Mouse (Mus musculus) spleen, postnatal 4 days (tissue): ENCODE results near the gene Tgfbr3.
"Not testable (repeated sequence)": the region's sequence is repeated elsewhere in the genome, so short reads cannot be mapped to it uniquely, and the experiment has no call there.

Experiments used
- DNase-seq, 2 experiments: peaks; one replicate each; pipeline ENCODE4 v3.0.0; 2022; ENCODE audit warnings: low spot score in 2 of 2

Tgfbr3 gene

DNA sequence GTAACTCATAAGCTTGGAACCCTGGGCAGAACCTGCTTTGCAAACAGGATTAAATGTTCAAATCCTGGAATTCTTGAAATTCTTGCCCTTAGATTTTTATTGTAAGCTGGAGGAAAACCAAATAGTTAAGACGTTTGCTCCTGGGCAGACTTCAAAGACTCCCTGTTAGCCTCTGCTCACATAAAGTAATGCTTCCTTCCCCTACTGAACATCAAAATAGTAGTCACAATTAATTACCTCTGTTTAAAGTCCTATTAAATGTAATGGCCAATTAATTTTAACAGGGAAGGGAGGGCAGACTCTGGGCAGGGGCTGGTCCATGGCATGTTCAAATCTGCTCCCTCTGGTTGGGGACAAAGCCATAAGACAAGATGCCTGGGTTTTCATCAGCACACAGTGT is 49.2 kb downstream of the Tgfbr3 start:
- DNase-seq, result no peak

DNA sequence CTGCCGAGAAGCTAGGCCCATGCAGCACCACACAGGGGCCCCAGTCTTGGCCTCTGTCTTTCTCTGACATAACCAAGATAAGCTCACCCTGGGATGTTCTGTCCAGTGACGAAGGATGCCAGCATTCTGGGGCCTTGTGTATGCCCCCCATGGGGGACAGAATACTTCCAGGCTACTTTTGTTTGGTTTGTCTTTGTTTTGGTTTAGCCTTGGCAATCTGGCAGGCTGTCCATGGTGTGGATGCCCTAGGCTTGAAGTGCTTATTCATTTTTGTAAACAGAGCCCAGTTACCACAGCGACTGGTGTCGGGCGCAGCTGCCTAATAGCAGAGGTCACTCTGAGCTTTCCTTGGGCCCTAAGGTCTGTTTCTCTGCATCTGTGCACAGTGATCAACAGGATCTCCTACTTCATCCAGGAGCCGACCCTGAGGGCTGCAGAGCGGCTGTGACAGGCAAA is 51.4 kb downstream of the Tgfbr3 start:
- no peak for DNase-seq

DNA sequence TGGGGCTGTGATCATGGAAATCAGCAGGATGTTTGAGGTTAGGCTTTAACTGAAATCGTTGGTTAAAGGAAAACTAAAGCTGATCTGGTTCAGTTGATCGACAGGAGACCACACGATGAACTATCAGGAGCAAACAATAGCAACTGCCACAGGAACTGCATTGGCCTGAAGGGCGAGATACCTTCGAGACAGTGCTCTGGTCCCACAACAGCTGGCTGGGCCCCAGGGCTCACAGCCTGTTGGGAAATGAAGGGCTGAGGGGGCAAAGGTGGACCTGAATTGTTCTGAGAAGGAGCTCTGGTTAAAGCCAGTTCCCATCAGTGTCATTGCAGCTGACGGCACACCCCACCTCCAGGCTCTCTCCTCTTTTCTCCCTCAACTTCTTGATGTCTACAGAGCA is 52.5 kb downstream of the Tgfbr3 start:
- DNase-seq, result no peak

GRCm38 (mm10) chr5:107236039-107236438 is 53.4 kb downstream of the Tgfbr3 start:
- no peak for DNase-seq

GRCm38 (mm10) chr5:107233366-107234354 is 55.8 kb downstream of the Tgfbr3 start:
- DNase-seq, result no peak

- DNase-seq, result no peak
Measured at GRCm38 (mm10) chr5:107230189-107230588, 59.2 kb downstream of the Tgfbr3 start.

- no peak for DNase-seq
Measured at GRCm38 (mm10) chr5:107229037-107229436, 60.4 kb downstream of the Tgfbr3 start.

GRCm38 (mm10) chr5:107227580-107227979 is 61.8 kb downstream of the Tgfbr3 start:
- DNase-seq, result no peak

DNA sequence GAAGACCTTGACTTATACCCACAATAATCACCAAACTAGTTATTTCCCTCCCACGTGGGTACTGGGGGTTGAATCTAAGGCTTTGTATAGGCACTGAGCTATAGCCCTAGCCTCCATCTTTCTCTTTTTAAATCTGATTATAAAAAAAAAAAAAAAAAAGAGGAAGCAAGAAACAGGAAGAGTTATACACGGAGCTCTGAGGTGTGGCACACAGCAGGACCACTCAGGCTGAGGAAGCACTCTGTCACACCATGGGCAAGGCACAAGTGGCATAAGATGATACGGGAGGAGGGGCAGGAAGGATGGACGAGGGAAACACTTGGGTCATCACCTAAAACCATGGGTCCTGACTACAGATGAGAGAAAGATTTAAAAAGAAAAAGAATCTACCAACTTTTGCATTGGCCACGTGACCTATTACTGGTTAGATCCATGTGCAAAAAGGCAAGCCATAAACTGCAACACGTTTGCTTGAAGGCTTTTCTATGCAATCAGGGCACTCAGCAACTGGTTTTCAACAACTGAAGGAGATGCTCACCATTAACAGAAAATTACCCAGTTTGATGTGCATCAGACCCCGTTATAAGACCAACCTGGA is 64.5 kb downstream of the Tgfbr3 start:
- DNase-seq, result no peak

DNA sequence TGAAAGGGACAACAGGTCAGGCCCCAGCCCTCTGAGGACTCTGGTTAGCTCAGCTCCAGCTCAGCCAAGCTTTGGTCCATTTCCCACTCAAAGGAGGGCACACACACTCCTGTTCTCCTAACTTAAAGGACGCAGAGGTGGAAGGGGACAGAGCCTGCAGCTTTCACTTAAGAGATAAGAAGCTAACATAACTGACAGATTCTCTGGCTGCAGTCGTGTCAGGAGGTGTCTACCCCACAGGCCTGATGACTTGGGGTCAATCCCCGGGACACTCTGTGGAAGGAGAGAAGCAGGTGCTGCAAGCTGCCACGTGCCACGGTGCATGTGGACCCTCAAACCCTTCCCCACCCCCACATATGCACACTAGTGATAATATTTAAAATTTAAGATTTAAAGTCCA is 65.3 kb downstream of the Tgfbr3 start:
- no peak for DNase-seq

GRCm38 (mm10) chr5:107223483-107223882 is 65.9 kb downstream of the Tgfbr3 start:
- not testable (repeated sequence) for DNase-seq

GRCm38 (mm10) chr5:107223029-107223428 is 66.4 kb downstream of the Tgfbr3 start:
- DNase-seq, result no peak

DNA sequence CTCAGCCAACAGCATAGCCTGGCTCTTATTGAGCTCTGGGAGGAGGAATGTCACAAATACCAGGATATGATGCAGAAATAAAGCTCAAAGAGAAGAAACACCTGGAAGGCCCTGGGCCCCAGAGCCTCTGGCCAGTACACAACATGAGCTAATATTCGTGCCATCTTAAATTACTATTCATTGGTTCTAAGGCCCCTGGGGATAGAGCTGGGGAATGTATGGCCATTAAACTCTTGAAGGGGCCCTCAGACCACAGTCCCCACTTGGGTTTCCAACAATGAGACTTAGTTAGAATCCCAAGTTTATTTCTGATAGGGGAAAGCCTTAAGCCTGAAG is 66.8 kb downstream of the Tgfbr3 start:
- no peak for DNase-seq

GRCm38 (mm10) chr5:107221892-107222669 is 67.3 kb downstream of the Tgfbr3 start:
- no peak for DNase-seq

DNA sequence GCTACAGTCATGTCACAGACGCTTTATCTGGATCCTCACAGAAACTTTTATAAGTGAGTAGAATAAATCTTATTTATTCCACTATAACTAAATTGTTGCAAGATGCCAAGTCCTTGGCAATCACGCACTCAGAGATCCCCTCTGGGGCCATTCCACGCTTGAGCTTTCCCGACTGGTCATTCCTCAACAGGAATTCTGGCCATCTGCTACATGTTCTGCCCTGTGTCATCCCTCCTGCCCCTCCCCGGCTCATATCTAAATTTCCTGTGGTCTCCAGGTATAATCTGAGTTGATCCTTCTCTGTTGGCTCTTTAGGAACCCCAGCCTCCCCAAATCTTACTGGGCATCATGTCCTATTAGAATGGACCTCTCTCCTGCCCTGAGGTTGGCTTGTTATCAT is 68.5 kb downstream of the Tgfbr3 start:
- DNase-seq, result no peak

GRCm38 (mm10) chr5:107219883-107220282 is 69.5 kb downstream of the Tgfbr3 start:
- DNase-seq, result no peak

DNA sequence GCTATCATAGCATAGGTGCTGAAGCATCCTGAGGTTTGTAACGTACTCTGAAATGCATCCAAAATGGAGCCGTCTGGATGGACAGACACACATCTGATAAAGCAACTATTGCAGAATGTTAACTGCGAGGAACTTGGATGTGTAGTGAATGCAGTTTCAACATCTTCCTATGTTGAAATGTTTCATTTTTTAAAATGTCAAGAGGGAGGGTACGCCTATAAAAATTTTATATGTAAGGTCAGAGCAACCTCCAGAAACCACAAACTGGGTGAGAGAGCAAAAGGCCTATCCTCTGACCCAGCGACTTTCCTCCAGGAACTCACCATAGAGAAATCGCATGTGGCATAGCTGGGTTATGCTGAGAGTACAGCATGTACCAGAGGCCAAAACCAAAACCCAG is 70.1 kb downstream of the Tgfbr3 start:
- DNase-seq, result no peak

GRCm38 (mm10) chr5:107218594-107218993 is 70.8 kb downstream of the Tgfbr3 start:
- DNase-seq, result no peak

- DNase-seq, result no peak
Measured at GRCm38 (mm10) chr5:107217139-107217538, 72.3 kb downstream of the Tgfbr3 start.

- DNase-seq, result no peak
Measured at GRCm38 (mm10) chr5:107213373-107214132, 75.9 kb downstream of the Tgfbr3 start.

DNA sequence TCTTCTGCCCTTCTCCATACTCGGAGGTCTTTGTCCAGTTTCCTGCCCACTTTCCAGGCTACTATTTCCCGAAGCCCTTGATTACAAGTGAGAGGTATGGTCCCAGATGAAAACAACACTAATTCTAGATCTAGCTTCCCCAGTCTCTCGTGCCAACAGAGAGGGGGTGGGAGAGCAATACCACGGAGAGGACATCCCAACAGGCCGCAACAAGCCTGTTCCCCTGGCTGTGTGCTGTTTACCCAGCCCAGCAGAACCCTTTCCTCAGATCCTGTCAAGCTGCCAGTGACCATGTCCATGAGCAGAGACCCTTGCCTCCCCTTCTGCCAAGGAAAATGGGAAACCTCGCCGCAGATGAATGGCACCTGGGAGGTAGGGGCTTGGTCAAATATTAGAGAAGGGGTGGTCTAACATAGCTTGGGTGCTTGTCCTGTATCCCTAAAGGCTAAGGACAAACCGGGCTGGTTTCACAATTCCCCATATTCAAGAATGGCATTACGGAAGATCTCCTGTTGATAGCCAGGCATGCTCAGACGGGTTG is 77.5 kb downstream of the Tgfbr3 start:
- no peak for DNase-seq
